Mouse (Mus musculus) limb, embryonic 13.5 days (tissue): ENCODE results near the gene Tmem127. TPM values are rescaled to one million over a fixed set of nuclear protein-coding genes. Genes with fewer than 3 reads are reported as not detected.
"Not testable (repeated sequence)": the region's sequence is repeated elsewhere in the genome, so short reads cannot be mapped to it uniquely, and the experiment has no call there.

Source experiments
- ATAC-seq: fragments of 200-750 bp; cut with Nextera tagmentation; 2 replicates; pipeline ENCODE4 v1.8.0; 2017; ENCODE audit warnings: low read depth, moderate number of reproducible peaks, moderate TSS enrichment; ENCODE audit not compliant: low FRiP score
- H3K27ac ChIP-seq: fragments of 300-500 bp; sonication (generic); 2 replicates; pipeline ENCODE4 v1.5.1; 2015; ENCODE audit warnings: inconsistent platforms, mild to moderate bottlenecking, moderate library complexity
- H3K27me3 ChIP-seq: fragments of 300-500 bp; sonication (generic); 2 replicates; pipeline ENCODE4 v1.6.1; 2015; ENCODE audit warnings: mild to moderate bottlenecking, inconsistent platforms
- H3K36me3 ChIP-seq: fragments of 300-500 bp; sonication (generic); 2 replicates; pipeline ENCODE4 v1.6.1; 2015; ENCODE audit warnings: inconsistent platforms, mild to moderate bottlenecking, moderate library complexity
- H3K4me1 ChIP-seq: fragments of 300-500 bp; sonication (generic); 2 replicates; pipeline ENCODE4 v1.6.1; 2015; ENCODE audit warnings: inconsistent platforms
- H3K4me2 ChIP-seq: fragments of 300-500 bp; sonication (generic); replicated peaks from 2 replicates; pipeline ENCODE4 v1.6.1; 2015; ENCODE audit warnings: inconsistent platforms, mild to moderate bottlenecking, moderate library complexity
- H3K4me3 ChIP-seq: fragments of 300-500 bp; sonication (generic); 2 replicates; pipeline ENCODE4 v1.5.1; 2015; ENCODE audit warnings: moderate library complexity, mild to moderate bottlenecking, inconsistent platforms
- H3K9ac ChIP-seq: fragments of 300-500 bp; sonication (generic); 2 replicates; pipeline ENCODE4 v1.6.1; 2015; ENCODE audit warnings: mild to moderate bottlenecking, inconsistent platforms
- H3K9me3 ChIP-seq: fragments of 300-500 bp; sonication (generic); 2 replicates; pipeline ENCODE4 v1.6.1; 2016; ENCODE audit warnings: inconsistent platforms
- WGBS: fragments of 180-500 bp; shearing (Covaris S2); methylation state at CpG from one replicate; pipeline ENCODE4 v1.1.7; 2015; 5-methylcytosine and 5-hydroxymethylcytosine counted together
- polyA plus RNA-seq: library from polyadenylated mRNA; unstranded; fragments of >200 nt; fragmentation: Nextera tagmentation; extraction: Ambion mirVana; gene quantifications from 2 replicates; pipeline ENCODE4 v1.2.1, GENCODE M21; 2015

Gene Tmem127
- polyA plus RNA-seq: 30.8 and 32.2 TPM in 2 replicates

- Histone ChIP-seq H3K9ac (peak within 1 kb of the TSS; percentile 90), H3K36me3 (peaks cover 33% of the 10 kb centered on the region), H3K4me3 (peak within 1 kb of the TSS; percentile 91), H3K4me1 (peaks cover 20% of the 10 kb centered on the region), H3K9me3 (no peaks in the 10 kb centered on the region), H3K27ac (peak within 1 kb of the TSS; percentile 48; the same call in 1 of the 2 replicates), H3K4me2 (peak within 1 kb of the TSS; percentile 100), H3K27me3 (no peaks in the 10 kb centered on the region)
- ATAC-seq: peak; percentile 99
- WGBS: under 1% methylated on average over 50 of the region's 53 CpGs
Measured at GRCm38 (mm10) chr2:127247592-127248333, at the start of gene Tmem127, which contains the start of gene Ciao1. Tmem127 (plus strand) TSS chr2:127247908. Ciao1 (minus strand) TSS chr2:127247816.

- H3K9me3 ChIP-seq: no peaks in the 10 kb centered on the region
Measured at GRCm38 (mm10) chr2:127204932-127205331, 42.8 kb upstream of the Tmem127 start.

DNA sequence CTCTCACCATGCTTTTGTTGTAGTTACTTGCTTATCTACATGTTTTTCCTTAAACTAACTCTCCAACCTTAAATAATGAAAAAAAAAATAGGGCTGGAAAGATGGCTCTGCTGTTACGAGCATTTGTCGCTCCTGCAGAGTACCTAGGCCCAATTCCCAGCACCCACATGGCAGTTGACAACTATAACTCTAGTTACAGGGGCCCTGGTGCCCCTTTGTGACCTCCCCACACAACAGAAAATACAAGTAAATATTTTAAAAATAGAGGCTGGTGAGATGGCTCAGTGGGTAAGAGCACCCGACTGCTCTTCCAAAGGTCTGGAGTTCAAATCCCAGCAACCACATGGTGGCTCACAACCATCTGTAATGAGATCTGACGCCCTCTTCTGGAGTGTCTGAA is 41.8 kb upstream of the Tmem127 start:
- not testable (repeated sequence) for ATAC-seq, H3K27ac ChIP-seq, H3K9me3 ChIP-seq, H3K27me3 ChIP-seq, H3K9ac ChIP-seq, H3K4me2 ChIP-seq, H3K4me3 ChIP-seq
- 82% methylated on average over 4 of the region's 4 CpGs for WGBS
- H3K4me1 ChIP-seq: peaks cover 10% of the 10 kb centered on the region
- peaks cover 25% of the 10 kb centered on the region for H3K36me3 ChIP-seq

More at GRCm38 (mm10) chr2:127204932-127205331, 42.8 kb upstream of the Tmem127 start:
- Histone ChIP-seq H3K4me3 (no peak overlapping the region), H3K9ac (no peak overlapping the region), H3K27ac (no peak overlapping the region), H3K27me3 (no peaks in the 10 kb centered on the region), H3K4me1 (peaks cover 10% of the 10 kb centered on the region), H3K36me3 (peaks cover 24% of the 10 kb centered on the region), H3K4me2 (no peak overlapping the region)
- no peak for ATAC-seq
- WGBS: 36% methylated on average over 3 of the region's 3 CpGs

DNA sequence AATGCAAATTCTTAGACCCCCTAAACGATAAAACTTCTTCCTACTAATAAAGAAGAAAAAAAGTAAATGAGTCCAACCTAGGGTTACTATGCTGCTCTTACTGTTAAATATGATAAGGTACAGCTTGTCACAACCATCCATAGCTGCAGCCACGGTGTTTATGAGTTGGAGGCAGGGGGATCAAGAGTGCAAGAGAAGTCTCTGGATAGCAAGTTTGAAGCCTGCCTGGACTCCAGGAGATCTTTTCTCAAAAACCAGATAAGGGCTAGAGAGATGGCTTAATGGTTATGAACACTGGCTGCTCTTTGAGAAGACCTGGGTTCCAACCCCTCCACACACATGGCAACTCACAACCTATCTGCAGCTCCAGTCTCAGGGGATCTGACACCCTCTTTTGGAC is 40.8 kb upstream of the Tmem127 start:
- peaks cover 32% of the 10 kb centered on the region for H3K36me3 ChIP-seq
- H3K4me3 ChIP-seq: no peak overlapping the region
- no peak for ATAC-seq
- no peaks in the 10 kb centered on the region for H3K27me3 ChIP-seq
- 96% methylated on average over 2 of the region's 2 CpGs for whole genome bisulfite sequencing
- no peaks in the 10 kb centered on the region for H3K9me3 ChIP-seq
- peaks cover 10% of the 10 kb centered on the region for H3K4me1 ChIP-seq
- H3K9ac ChIP-seq: no peak overlapping the region
- H3K27ac ChIP-seq: no peak overlapping the region
- H3K4me2 ChIP-seq: peak overlapping the region; percentile 60; the same call in 1 of the 2 replicates

- WGBS: 12% methylated on average over 36 of the region's 36 CpGs
- H3K27ac ChIP-seq: peak within 1 kb of the TSS; percentile 72; the same call in 1 of the 2 replicates
- peak; percentile 98 for ATAC-seq
Measured at GRCm38 (mm10) chr2:127207547-127208451, 39.9 kb upstream of the Tmem127 start, which contains the start of the genes 1810024B03Rik and Snrnp200. 1810024B03Rik (minus strand) TSS chr2:127208280. Snrnp200 (plus strand) TSS chr2:127208386.

DNA sequence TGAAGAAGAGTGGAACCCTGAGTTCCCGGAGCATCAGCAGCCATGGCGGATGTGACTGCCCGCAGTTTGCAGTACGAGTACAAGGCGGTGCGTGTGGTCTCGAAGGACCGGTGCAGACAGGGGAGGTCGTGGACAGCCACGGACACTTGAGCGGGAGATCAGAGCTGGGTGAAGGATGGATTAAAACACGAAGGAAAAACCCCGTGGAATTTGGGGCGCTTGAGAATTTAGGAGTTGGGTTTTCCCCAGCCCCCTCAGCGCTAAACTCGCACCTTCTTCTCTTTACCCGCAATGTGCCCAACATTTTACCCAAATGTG is 39.3 kb upstream of the Tmem127 start:
- no peak; the same call in 1 of the 2 replicates for ATAC-seq
- H3K36me3 ChIP-seq: peaks cover 38% of the 10 kb centered on the region
- under 1% methylated on average over 17 of the region's 17 CpGs for WGBS
- H3K4me1 ChIP-seq: peaks cover 10% of the 10 kb centered on the region
- H3K27me3 ChIP-seq: no peaks in the 10 kb centered on the region
- H3K4me3 ChIP-seq: peak overlapping the region; percentile 92
- no peaks in the 10 kb centered on the region for H3K9me3 ChIP-seq
- peak overlapping the region; percentile 95 for H3K4me2 ChIP-seq
- H3K27ac ChIP-seq: peak overlapping the region; percentile 72; the same call in 1 of the 2 replicates
- peak overlapping the region; percentile 88 for H3K9ac ChIP-seq

More at GRCm38 (mm10) chr2:127207547-127208451, 39.9 kb upstream of the Tmem127 start, which contains the start of the genes 1810024B03Rik and Snrnp200:
- no peaks in the 10 kb centered on the region for H3K27me3 ChIP-seq
- H3K9me3 ChIP-seq: no peaks in the 10 kb centered on the region
- H3K4me2 ChIP-seq: peak within 1 kb of the TSS; percentile 95
- H3K36me3 ChIP-seq: peaks cover 33% of the 10 kb centered on the region
- peak within 1 kb of the TSS; percentile 92 for H3K4me3 ChIP-seq
- peak within 1 kb of the TSS; percentile 88 for H3K9ac ChIP-seq
- H3K4me1 ChIP-seq: peaks cover 10% of the 10 kb centered on the region

DNA sequence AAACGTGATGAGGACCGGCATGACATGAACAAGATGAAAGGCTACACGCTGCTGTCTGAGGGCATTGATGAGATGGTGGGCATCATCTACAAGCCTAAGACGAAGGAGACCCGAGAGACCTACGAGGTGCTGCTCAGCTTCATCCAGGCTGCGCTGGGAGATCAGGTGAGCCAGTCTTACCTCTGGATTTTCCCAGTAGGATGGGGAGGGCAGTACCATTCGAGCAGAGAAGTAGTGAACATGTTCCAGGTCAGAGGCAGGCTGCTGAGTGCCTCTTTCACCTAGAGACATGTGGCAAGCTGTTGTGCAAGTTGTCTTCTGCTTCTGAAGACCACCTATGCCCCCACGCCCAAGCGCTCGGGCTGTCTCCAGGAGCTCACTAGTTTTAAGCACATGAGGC is 37.0 kb upstream of the Tmem127 start:
- Histone ChIP-seq H3K36me3 (peaks cover 61% of the 10 kb centered on the region), H3K4me3 (no peak overlapping the region), H3K4me1 (peaks cover 10% of the 10 kb centered on the region), H3K4me2 (no peak overlapping the region), H3K9ac (no peak overlapping the region), H3K27ac (no peak overlapping the region), H3K9me3 (no peaks in the 10 kb centered on the region), H3K27me3 (no peaks in the 10 kb centered on the region)
- 92% methylated on average over 11 of the region's 11 CpGs for WGBS
- no peak for ATAC-seq

DNA sequence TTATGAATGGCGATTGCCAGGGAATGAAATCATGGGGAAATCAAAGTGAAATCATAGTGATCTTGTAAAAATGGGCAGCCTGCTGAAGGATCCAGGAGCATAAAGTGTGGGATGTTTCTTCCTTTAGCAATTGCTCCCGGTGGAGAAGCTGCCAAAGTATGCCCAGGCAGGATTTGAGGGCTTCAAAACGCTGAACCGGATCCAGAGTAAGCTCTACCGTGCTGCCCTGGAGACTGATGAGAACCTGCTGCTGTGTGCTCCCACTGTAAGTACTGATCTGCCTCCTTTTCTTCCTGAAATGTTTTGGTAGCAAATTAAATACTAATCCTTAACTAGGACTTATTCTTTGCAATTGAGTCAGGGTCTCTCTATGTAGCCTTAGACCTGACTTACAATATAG is 30.0 kb upstream of the Tmem127 start:
- Histone ChIP-seq H3K36me3 (peaks cover 100% of the 10 kb centered on the region), H3K9me3 (no peaks in the 10 kb centered on the region), H3K4me1 (no peaks in the 10 kb centered on the region), H3K9ac (no peak overlapping the region), H3K4me2 (no peak overlapping the region), H3K4me3 (no peak overlapping the region), H3K27ac (no peak overlapping the region), H3K27me3 (no peaks in the 10 kb centered on the region)
- ATAC-seq: no peak
- WGBS: 92% methylated on average over 5 of the region's 5 CpGs

- WGBS: 89% methylated on average over 3 of the region's 3 CpGs
- 0 out of 2 replicates have a peak, but pooled peaks cover 3% of the 10 kb centered on the region for H3K9me3 ChIP-seq
- no peak overlapping the region for H3K4me2 ChIP-seq
- no peak overlapping the region for H3K4me3 ChIP-seq
- H3K9ac ChIP-seq: no peak overlapping the region
- no peak overlapping the region for H3K27ac ChIP-seq
- ATAC-seq: no peak
- no peaks in the 10 kb centered on the region for H3K27me3 ChIP-seq
- no peaks in the 10 kb centered on the region for H3K4me1 ChIP-seq
- peaks cover 98% of the 10 kb centered on the region for H3K36me3 ChIP-seq
Measured at GRCm38 (mm10) chr2:127225261-127225660, 22.4 kb upstream of the Tmem127 start.

- Histone ChIP-seq H3K27ac (no peak overlapping the region), H3K4me3 (no peak overlapping the region), H3K36me3 (peaks cover 92% of the 10 kb centered on the region), H3K27me3 (no peaks in the 10 kb centered on the region), H3K4me1 (no peaks in the 10 kb centered on the region), H3K9me3 (no peaks in the 10 kb centered on the region), H3K9ac (no peak overlapping the region), H3K4me2 (no peak overlapping the region)
- no peak for ATAC-seq
- WGBS: 93% methylated on average over 11 of the region's 11 CpGs
Measured at GRCm38 (mm10) chr2:127237897-127238610, 9.7 kb upstream of the Tmem127 start.

- Histone ChIP-seq H3K9ac (no peak overlapping the region), H3K27me3 (no peaks in the 10 kb centered on the region), H3K4me2 (no peak overlapping the region), H3K27ac (no peak overlapping the region), H3K9me3 (no peaks in the 10 kb centered on the region), H3K4me1 (no peaks in the 10 kb centered on the region), H3K36me3 (peaks cover 88% of the 10 kb centered on the region), H3K4me3 (no peak overlapping the region)
- WGBS: 95% methylated on average over 2 of the region's 2 CpGs
- no peak for ATAC-seq
Measured at GRCm38 (mm10) chr2:127240065-127240464, 7.6 kb upstream of the Tmem127 start.
